Mouse (Mus musculus): ENCODE results near the gene Rab27a.
"Not testable (repeated sequence)": the region's sequence is repeated elsewhere in the genome, so short reads cannot be mapped to it uniquely, and the experiment has no call there.

Rab27a gene

GRCm38 (mm10) chr9:73090121-73090520 is 45.5 kb downstream of the Rab27a start:
- DNase-seq (ENCODE audit: low read depth, low spot score), result no peak

- peak; percentile 83 for DNase-seq (ENCODE audit: low read depth, low spot score)
These were observed 47.1 kb downstream of the Rab27a start for GRCm38 (mm10) chr9:73091747-73092146.

- peak; percentile 73 for DNase-seq (ENCODE audit: low read depth, low spot score)
These were observed 49.9 kb downstream of the Rab27a start for GRCm38 (mm10) chr9:73094580-73094979.

- DNase-seq (ENCODE audit: low read depth, low spot score), result no peak
These were observed 53.2 kb downstream of the Rab27a start for GRCm38 (mm10) chr9:73097898-73098297.

- no peak for DNase-seq (ENCODE audit: low read depth, low spot score)
These were observed 56.9 kb downstream of the Rab27a start, which contains the start of gene Khdc3 for GRCm38 (mm10) chr9:73101536-73101935. TSS of gene Khdc3 (plus strand) at chr9:73101836.

- no peak for DNase-seq (ENCODE audit: low read depth, low spot score)
These were observed 57.5 kb downstream of the Rab27a start, which contains the start of gene Gm20509 for GRCm38 (mm10) chr9:73102181-73102580. TSS of gene Gm20509 (plus strand) at chr9:73102470.

GRCm38 (mm10) chr9:73103159-73103879 is 58.7 kb downstream of the Rab27a start:
- DNase-seq (ENCODE audit: low read depth, low spot score), result peak; percentile 28

GRCm38 (mm10) chr9:73103880-73104198 is 59.2 kb downstream of the Rab27a start:
- DNase-seq (ENCODE audit: low read depth, low spot score), result no peak

GRCm38 (mm10) chr9:73105141-73105540 is 60.5 kb downstream of the Rab27a start:
- DNase-seq (ENCODE audit: low read depth, low spot score), result no peak

- no peak for DNase-seq (ENCODE audit: low read depth, low spot score)
These were observed 61.1 kb downstream of the Rab27a start for GRCm38 (mm10) chr9:73105771-73106170.

GRCm38 (mm10) chr9:73112919-73113906 is 68.6 kb downstream of the Rab27a start, which contains the start of gene Rsl24d1:
TSS of gene Rsl24d1 (plus strand) at chr9:73113426.
- DNase-seq (ENCODE audit: low read depth, low spot score), result peak; percentile 98

- DNase-seq (ENCODE audit: low read depth, low spot score), result not testable (repeated sequence)
These were observed 72.0 kb downstream of the Rab27a start for GRCm38 (mm10) chr9:73116704-73117103.

- DNase-seq (ENCODE audit: low read depth, low spot score), result no peak
These were observed 73.4 kb downstream of the Rab27a start for GRCm38 (mm10) chr9:73118012-73118411.

GRCm38 (mm10) chr9:73121735-73122134 is 77.1 kb downstream of the Rab27a start:
- DNase-seq (ENCODE audit: low read depth, low spot score), result peak; percentile 61

GRCm38 (mm10) chr9:73125043-73125570 is 80.5 kb downstream of the Rab27a start:
- DNase-seq (ENCODE audit: low read depth, low spot score), result no peak

- no peak for DNase-seq (ENCODE audit: low read depth, low spot score)
These were observed 82.8 kb downstream of the Rab27a start for GRCm38 (mm10) chr9:73127457-73127856.

- no peak for DNase-seq (ENCODE audit: low read depth, low spot score)
These were observed 85.2 kb downstream of the Rab27a start for GRCm38 (mm10) chr9:73129875-73130274.

GRCm38 (mm10) chr9:73130529-73130928 is 85.9 kb downstream of the Rab27a start:
- no peak for DNase-seq (ENCODE audit: low read depth, low spot score)

- DNase-seq (ENCODE audit: low read depth, low spot score), result no peak
These were observed 92.8 kb downstream of the Rab27a start for GRCm38 (mm10) chr9:73137341-73137886.

Data from brain, adult 2 months (tissue).